Mouse (Mus musculus): ENCODE data around the gene Tgm3.

DNA sequence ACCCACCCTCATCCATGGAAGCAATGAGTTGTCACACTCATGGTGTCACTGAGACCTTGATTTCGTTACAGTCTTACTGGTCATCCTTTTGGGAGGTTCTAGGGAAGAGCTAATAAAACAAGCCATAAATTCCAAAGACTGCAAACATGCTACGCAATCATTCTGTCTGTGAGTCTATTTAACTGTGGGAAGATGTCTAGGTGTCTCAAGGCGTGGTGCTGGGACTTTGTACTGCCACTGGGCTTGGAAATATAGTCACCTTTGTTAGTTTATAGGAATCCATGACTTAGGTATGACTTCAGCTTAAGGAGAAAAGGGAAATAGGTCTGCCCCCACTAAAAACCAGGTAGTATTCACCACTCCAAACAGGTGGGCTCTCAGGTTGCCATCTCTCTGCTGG is 17.7 kb upstream of the Tgm3 start:
- no peak for TF ChIP-seq CTCF (conservative IDR thresholded peaks at IDR 0.05; ENCODE audit: insufficient read depth, insufficient read length, low read depth, low read length)
- TF ChIP-seq POLR2A (IDR thresholded peaks at IDR 0.05; ENCODE audit: low read depth, low read length) = no peak

Data from kidney, adult 2 months (tissue).